Mouse (Mus musculus) CH12.LX (cell line): Measurements from ENCODE around the gene Psmg1. TPM values are rescaled to one million over a fixed set of nuclear protein-coding genes. Genes with fewer than 3 reads are reported as not detected.
A peak's percentile ranks its signal among the peaks of the same experiment; 100 is the strongest.

Experiments used
- DNase-seq: peaks from one replicate; pipeline ENCODE4 v3.0.0-alpha.2; 2013; ENCODE audit errors: extremely low read depth
- H3K27ac ChIP-seq: 2 replicates; pipeline ENCODE4 v1.5.1; 2012; ENCODE audit warnings: low read depth, mild to moderate bottlenecking, control low read depth, moderate library complexity; ENCODE audit not compliant: insufficient read depth
- H3K27me3 ChIP-seq: replicated peaks from 2 replicates; pipeline ENCODE3; 2012; ENCODE audit warnings: inconsistent platforms
- H3K36me3 ChIP-seq, 2 experiments: replicated peaks in 1 of 2; 2 replicates each; pipeline versions ENCODE3 to v1.6.1; 2012; ENCODE audit warnings: inconsistent platforms in 1 of 2, low read length in 1 of 2, mild to moderate bottlenecking in 1 of 2, mixed read lengths in 1 of 2, moderate library complexity in 1 of 2; ENCODE audit not compliant: control insufficient read depth in 1 of 2, insufficient read depth in 1 of 2
- H3K4me1 ChIP-seq, 2 experiments: 2 replicates each; pipeline ENCODE4 v1.6.1; 2012; ENCODE audit warnings: inconsistent platforms in 1 of 2, moderate library complexity in 1 of 2; ENCODE audit not compliant: insufficient read depth in 2 of 2, control insufficient read depth in 1 of 2
- H3K4me2 ChIP-seq: 2 replicates; pipeline ENCODE4 v1.6.1; 2012; ENCODE audit warnings: low read depth, mild to moderate bottlenecking, control low read depth; ENCODE audit not compliant: poor library complexity, insufficient read depth, severe bottlenecking
- H3K4me3 ChIP-seq, 3 experiments: fragments of 150-350 bp in 1 of 3; sonication (generic) in 1 of 3; replicated peaks in 1 of 3; 2 replicates each; pipeline versions ENCODE3 to v1.5.1; 2011 to 2012; ENCODE audit warnings: low read depth in 2 of 3, low read length in 2 of 3, mild to moderate bottlenecking in 2 of 3, moderate library complexity in 2 of 3, control low read depth in 1 of 3, improper control_type of control experiment in 1 of 3, inconsistent platforms in 1 of 3, mixed read lengths in 1 of 3; ENCODE audit not compliant: poor library complexity in 1 of 3
- H3K79me2 ChIP-seq: replicated peaks from 2 replicates; pipeline ENCODE4 v1.6.1; 2012; ENCODE audit warnings: mild to moderate bottlenecking, moderate library complexity; ENCODE audit not compliant: control insufficient read depth, poor library complexity, insufficient read depth, severe bottlenecking; ENCODE audit errors: extremely low read depth
- H3K9ac ChIP-seq: 2 replicates; pipeline ENCODE4 v1.6.1; 2012; ENCODE audit warnings: low read depth, mild to moderate bottlenecking, control low read depth, moderate library complexity; ENCODE audit not compliant: insufficient read depth
- H3K9me3 ChIP-seq: replicated peaks from 2 replicates; pipeline ENCODE3; 2012; ENCODE audit warnings: low read length, inconsistent platforms, mixed read lengths
- BHLHE40 ChIP-seq: IDR thresholded peaks from 2 replicates; pipeline ENCODE4 v1.6.1; 2011; ENCODE audit warnings: mild to moderate bottlenecking, low read depth, low read length, improper control_type of control experiment
- CHD2 ChIP-seq: IDR thresholded peaks from 2 replicates; pipeline ENCODE4 v1.6.1; 2011; ENCODE audit warnings: low read length, improper control_type of control experiment
- CTCF ChIP-seq, 2 experiments: IDR thresholded peaks in 1 of 2; conservative IDR thresholded peaks in 1 of 2; 2 replicates each; pipeline ENCODE4 v1.5.1; 2011 to 2012; ENCODE audit warnings: low read depth in 2 of 2, low read length in 2 of 2, improper control_type of control experiment in 1 of 2, inconsistent platforms in 1 of 2, mild to moderate bottlenecking in 1 of 2, moderate library complexity in 1 of 2
- ELF1 ChIP-seq: IDR thresholded peaks from 2 replicates; pipeline ENCODE4 v1.6.1; 2014; ENCODE audit warnings: low read depth, mild to moderate bottlenecking, inconsistent platforms, low read length, improper control_type of control experiment
- EP300 ChIP-seq: IDR thresholded peaks from 2 replicates; pipeline ENCODE4 v1.6.1; 2011; ENCODE audit warnings: low read length, improper control_type of control experiment
- ETS1 ChIP-seq: conservative IDR thresholded peaks from 2 replicates; pipeline ENCODE4 v1.6.1; 2012; ENCODE audit warnings: low read depth, mild to moderate bottlenecking, inconsistent platforms, low read length, improper control_type of control experiment, moderate library complexity
- GABPA ChIP-seq: IDR thresholded peaks from 2 replicates; pipeline ENCODE4 v1.6.1; 2012; ENCODE audit warnings: low read depth, low read length, improper control_type of control experiment, inconsistent platforms; ENCODE audit not compliant: insufficient replicate concordance
- HCFC1 ChIP-seq: IDR thresholded peaks from 2 replicates; pipeline ENCODE4 v1.6.1; 2012; ENCODE audit warnings: low read depth, mild to moderate bottlenecking, inconsistent platforms, low read length, improper control_type of control experiment
- IRF4 ChIP-seq: IDR thresholded peaks from 2 replicates; pipeline ENCODE4 v1.6.1; 2014; ENCODE audit warnings: low read depth, mild to moderate bottlenecking, inconsistent platforms, low read length, improper control_type of control experiment
- JUN ChIP-seq: IDR thresholded peaks from 2 replicates; pipeline ENCODE4 v1.6.1; 2011; ENCODE audit warnings: low read depth, mild to moderate bottlenecking, low read length, improper control_type of control experiment, moderate library complexity; ENCODE audit not compliant: insufficient read depth
- JUND ChIP-seq: conservative IDR thresholded peaks from 2 replicates; pipeline ENCODE4 v1.6.1; 2011; ENCODE audit warnings: low read depth, low read length, improper control_type of control experiment
- MAX ChIP-seq: IDR thresholded peaks from 2 replicates; pipeline ENCODE4 v1.6.1; 2011; ENCODE audit warnings: low read length, improper control_type of control experiment
- MAZ ChIP-seq: IDR thresholded peaks from 2 replicates; pipeline ENCODE4 v1.6.1; 2012; ENCODE audit warnings: low read depth, mild to moderate bottlenecking, inconsistent platforms, low read length, improper control_type of control experiment, moderate library complexity
- MEF2A ChIP-seq: IDR thresholded peaks from 2 replicates; pipeline ENCODE4 v1.6.1; 2014; ENCODE audit warnings: low read depth, mild to moderate bottlenecking, inconsistent platforms, low read length, improper control_type of control experiment, borderline replicate concordance
- MYC ChIP-seq: IDR thresholded peaks from 2 replicates; pipeline ENCODE4 v1.6.1; 2011; ENCODE audit warnings: low read depth, mild to moderate bottlenecking, improper control_type of control experiment, low read length
- NELFE ChIP-seq: IDR thresholded peaks from 2 replicates; pipeline ENCODE4 v1.6.1; 2011; ENCODE audit warnings: low read depth, low read length, improper control_type of control experiment
- PAX5 ChIP-seq: IDR thresholded peaks from 2 replicates; pipeline ENCODE4 v1.6.1; 2012; ENCODE audit warnings: low read length, inconsistent platforms, mixed read lengths
- RAD21 ChIP-seq: IDR thresholded peaks from 2 replicates; pipeline ENCODE4 v1.6.1; 2011; ENCODE audit warnings: low read depth, mild to moderate bottlenecking, low read length, improper control_type of control experiment, moderate library complexity
- SIN3A ChIP-seq: IDR thresholded peaks from 2 replicates; pipeline ENCODE4 v1.6.1; 2012; ENCODE audit warnings: low read length, improper control_type of control experiment, inconsistent platforms
- SMC3 ChIP-seq: IDR thresholded peaks from 2 replicates; pipeline ENCODE4 v1.6.1; 2011; ENCODE audit warnings: low read depth, low read length, improper control_type of control experiment
- TBP ChIP-seq: conservative IDR thresholded peaks from 2 replicates; pipeline ENCODE4 v1.6.1; 2011; ENCODE audit warnings: low read depth, low read length, improper control_type of control experiment
- USF2 ChIP-seq: conservative IDR thresholded peaks from 2 replicates; pipeline ENCODE4 v1.6.1; 2011; ENCODE audit warnings: low read depth, low read length, improper control_type of control experiment
- ZC3H11A ChIP-seq: IDR thresholded peaks from 2 replicates; pipeline ENCODE4 v1.6.1; 2012; ENCODE audit warnings: low read depth, mild to moderate bottlenecking, inconsistent platforms, low read length, improper control_type of control experiment
- ZKSCAN1 ChIP-seq: IDR thresholded peaks from 2 replicates; pipeline ENCODE4 v1.6.1; 2012; ENCODE audit warnings: low read depth, inconsistent platforms, low read length, improper control_type of control experiment, borderline replicate concordance
- ZMIZ1 ChIP-seq: IDR thresholded peaks from 2 replicates; pipeline ENCODE4 v1.6.1; 2012; ENCODE audit warnings: low read depth, mild to moderate bottlenecking, inconsistent platforms, low read length, improper control_type of control experiment
- dilution Hi-C: fragments of 300-500 bp; cut with MboI; formaldehyde crosslinking; loops from 2 replicates; pipeline ENCODE4 v1.14.3; 2020; ENCODE audit warnings: low sequenced_read_pairs; ENCODE audit not compliant: extremely low pct_unique_long_range_greater_than_20kb, extremely low pct_ligation_motif_present
- in situ Hi-C: fragments of 300-500 bp; cut with MboI; formaldehyde crosslinking; loops from 3 replicates; pipeline ENCODE4 v1.14.3; 2019; ENCODE audit warnings: low sequenced_read_pairs, low pct_ligation_motif_present, low pct_unique_long_range_greater_than_20kb, mixed read lengths
- polyA plus RNA-seq: library from polyadenylated mRNA; unstranded; fragments of >175 nt; gene quantifications from 2 replicates; pipeline ENCODE4 v1.2.1, GENCODE M21; 2012; ENCODE audit warnings: low read depth; ENCODE audit not compliant: insufficient read length
- total RNA-seq, 2 experiments: library from RNA; depleted of rRNA; stranded (reverse); fragments of 300-350 nt in 1 of 2; fragments of >200 nt in 1 of 2; gene quantifications; 2 replicates each; pipeline ENCODE4 v1.2.3; 2012 to 2014

Gene Psmg1
- total and polyA plus RNA-seq, 3 experiments: 134 to 256 (median 198) TPM

DNA sequence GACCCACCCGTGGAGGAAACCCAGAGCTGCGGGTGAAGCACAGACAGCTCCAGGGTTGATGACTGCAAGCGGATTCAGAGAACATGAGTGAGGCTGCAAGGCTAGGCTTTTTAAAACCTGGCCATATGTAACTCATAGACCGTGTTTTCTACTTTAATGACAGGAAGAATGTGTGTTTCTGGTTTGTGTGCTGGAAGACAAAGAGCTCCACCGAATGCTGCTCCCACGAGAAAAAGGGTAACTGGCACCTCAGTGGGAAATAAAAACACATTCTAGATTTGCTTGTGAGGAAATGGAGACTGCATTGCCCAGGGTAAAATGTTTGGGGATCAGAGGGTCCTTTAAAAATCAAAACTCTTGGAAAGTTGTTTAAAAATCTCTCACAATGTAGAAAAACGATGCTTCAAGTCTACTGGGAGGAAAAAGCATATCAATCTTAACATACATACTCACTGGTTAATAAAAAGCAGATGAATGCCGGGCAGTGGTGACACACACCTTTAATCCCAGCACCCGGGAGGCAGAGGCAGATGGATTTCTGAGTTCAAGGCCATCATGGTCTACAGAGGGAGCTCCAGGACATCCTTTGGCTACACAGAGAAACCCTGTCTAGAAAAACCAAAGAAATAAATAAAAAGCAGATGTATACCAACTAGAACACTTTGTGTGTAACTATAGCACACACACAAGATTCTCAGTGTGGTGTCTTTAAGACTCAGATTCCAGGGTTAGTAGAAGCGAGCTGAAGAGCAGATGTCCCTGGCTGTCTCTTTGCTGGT lies 551 bp upstream of the Psmg1 start:
- Histone ChIP-seq H3K27me3 (no peaks in the 10 kb centered on the region), H3K9me3 (no peaks in the 10 kb centered on the region), H3K4me1 (peaks cover 0 to 22% of the 10 kb centered on the region in 2 experiments; a peak in 2 of 4 replicates), H3K79me2 (peaks cover 6% of the 10 kb centered on the region; the same call in 1 of the 2 replicates), H3K4me3 (peak overlapping the region; percentile 80 to 84 (median 80)), H3K4me2 (peak overlapping the region; percentile 92), H3K36me3 (peaks cover 15 to 46% of the 10 kb centered on the region in 2 experiments), H3K27ac (no peak overlapping the region), H3K9ac (peak overlapping the region; percentile 89)
- TF ChIP-seq ELF1: no peak
- TF ChIP-seq CTCF (conservative IDR thresholded peaks at IDR 0.05 in 1 of 2, IDR thresholded peaks at IDR 0.05 in 1 of 2; ENCODE audit: low read depth in 2 of 2, low read length in 2 of 2): peak in 1 of 2 experiments; percentile 56; a peak in 2 of 4 replicates
- TF ChIP-seq BHLHE40: no peak
- TF ChIP-seq USF2: no peak
- peak; percentile 51 for TF ChIP-seq RAD21
- TF ChIP-seq JUND: no peak
- no peak for TF ChIP-seq TBP
- TF ChIP-seq SIN3A: no peak
- TF ChIP-seq ETS1: no peak
- no peak for TF ChIP-seq HCFC1
- TF ChIP-seq MEF2A: no peak
- TF ChIP-seq, all 38 proteins: peak for 2
- in situ Hi-C loops (no loop called here), dilution Hi-C loops (no loop called here)
- DNase-seq: peak; percentile 31

DNA sequence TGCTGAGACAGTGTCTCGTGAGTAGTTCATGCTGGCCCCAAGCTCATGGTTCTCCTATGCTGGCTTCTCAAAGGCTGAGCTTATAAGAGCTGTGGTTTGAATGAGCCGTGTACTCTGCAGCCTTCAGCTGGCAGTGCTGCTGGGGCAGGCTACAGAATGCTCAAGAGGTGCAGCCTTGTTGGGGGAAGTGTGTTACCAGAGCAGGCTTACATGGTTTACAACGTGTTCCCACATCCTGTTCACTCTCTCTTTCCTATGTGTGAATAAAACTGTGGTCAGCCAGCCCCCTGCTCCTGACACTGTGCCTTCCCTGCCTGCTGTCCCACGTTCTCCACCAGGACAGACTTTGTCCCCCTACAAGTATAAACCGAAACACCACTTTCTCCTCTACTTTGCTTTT lies 5.8 kb downstream of the Psmg1 start:
- TF ChIP-seq SMC3 (no peak), MAX (no peak), IRF4 (no peak), EP300 (no peak), MAZ (no peak), NELFE (no peak), PAX5 (no peak), GABPA (no peak), ZKSCAN1 (no peak), MEF2A (no peak), ZC3H11A (no peak), SIN3A (no peak), BHLHE40 (no peak), MYC (no peak), JUN (no peak), ZMIZ1 (no peak), USF2 (no peak), CTCF (conservative IDR thresholded peaks at IDR 0.05 in 1 of 2, IDR thresholded peaks at IDR 0.05 in 1 of 2; ENCODE audit: low read depth in 2 of 2, low read length in 2 of 2) (no peak), CHD2 (no peak)
- in situ Hi-C loops: no loop called here
- no peak for DNase-seq
- no peaks in the 10 kb centered on the region for H3K9me3 ChIP-seq
- H3K36me3 ChIP-seq: peaks cover 51 to 87% of the 10 kb centered on the region in 2 experiments
- no peak overlapping the region for H3K4me3 ChIP-seq
- dilution Hi-C loops: no loop called here
- H3K79me2 ChIP-seq: 0 out of 2 replicates have a peak, but pooled peaks cover 2% of the 10 kb centered on the region
- H3K4me1 ChIP-seq: peaks cover 0 to 12% of the 10 kb centered on the region in 2 experiments; a peak in 2 of 4 replicates
- H3K4me2 ChIP-seq: no peak overlapping the region
- H3K27me3 ChIP-seq: no peaks in the 10 kb centered on the region
- H3K27ac ChIP-seq: no peak overlapping the region
- no peak overlapping the region for H3K9ac ChIP-seq
